Mouse (Mus musculus): ENCODE data around the gene Stx5a.

DNA sequence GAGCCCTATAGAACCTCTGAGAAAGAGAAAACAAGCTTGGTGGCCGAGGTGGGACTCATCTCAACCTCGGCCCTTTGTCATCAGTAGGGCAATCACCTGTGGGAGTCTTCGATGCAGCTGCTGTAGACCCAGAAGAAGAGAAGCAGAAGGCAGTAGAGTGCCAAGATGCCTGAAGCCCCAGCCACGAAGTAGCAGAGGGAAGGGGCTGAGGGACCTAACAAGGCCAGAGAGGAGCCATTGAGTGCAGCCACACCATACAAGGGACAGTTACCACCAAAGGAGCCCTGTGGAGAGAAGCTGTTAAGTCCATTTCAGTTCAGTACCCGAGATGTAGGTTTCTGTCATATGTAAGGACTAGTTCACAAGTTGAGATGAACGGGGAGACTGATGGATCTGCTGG is 32.2 kb downstream of the Stx5a start:
- TF ChIP-seq CTCF (IDR thresholded peaks at IDR 0.05; ENCODE audit: low read depth, low read length) (no peak), POLR2A (IDR thresholded peaks at IDR 0.05; ENCODE audit: extremely low read depth, insufficient read depth, low read length) (no peak)
